Mouse (Mus musculus) hindbrain, embryonic 10.5 days (tissue): ENCODE results near the gene Olfr1496. TPM values are rescaled to one million over a fixed set of nuclear protein-coding genes. Genes with fewer than 3 reads are reported as not detected.
"Not testable (repeated sequence)": the region's sequence is repeated elsewhere in the genome, so short reads cannot be mapped to it uniquely, and the experiment has no call there.

ENCODE experiments used
- DNase-seq: peaks from one replicate; pipeline ENCODE4 v3.0.0-alpha.2; 2017; ENCODE audit warnings: low spot score
- H3K27ac ChIP-seq: fragments of 300-500 bp; sonication (generic); 2 replicates; pipeline ENCODE4 v1.5.1; 2016; ENCODE audit warnings: mild to moderate bottlenecking, moderate library complexity
- H3K27me3 ChIP-seq: fragments of 300-500 bp; sonication (generic); 2 replicates; pipeline ENCODE4 v1.6.1; 2016; ENCODE audit warnings: mild to moderate bottlenecking; ENCODE audit not compliant: poor library complexity, insufficient read depth, severe bottlenecking
- H3K36me3 ChIP-seq: fragments of 300-500 bp; sonication (generic); 2 replicates; pipeline ENCODE4 v1.6.1; 2016; ENCODE audit warnings: mild to moderate bottlenecking, moderate library complexity
- H3K4me1 ChIP-seq: fragments of 300-500 bp; sonication (generic); replicated peaks from 2 replicates; pipeline ENCODE4 v1.6.1; 2016; ENCODE audit warnings: mild to moderate bottlenecking
- H3K4me3 ChIP-seq: fragments of 300-500 bp; sonication (generic); 2 replicates; pipeline ENCODE4 v1.5.1; 2016; ENCODE audit warnings: mild to moderate bottlenecking, moderate library complexity
- H3K9me3 ChIP-seq: fragments of 300-500 bp; sonication (generic); 2 replicates; pipeline ENCODE4 v1.6.1; 2016; ENCODE audit warnings: mild to moderate bottlenecking, moderate library complexity
- WGBS: fragments of 180-500 bp; shearing (Covaris S2); methylation state at CpG from one replicate; pipeline ENCODE4 v1.1.7; 2016; 5-methylcytosine and 5-hydroxymethylcytosine counted together
- polyA plus RNA-seq: library from polyadenylated mRNA; unstranded; fragments of >200 nt; fragmentation: Nextera tagmentation; extraction: Ambion mirVana; gene quantifications from 2 replicates; pipeline ENCODE4 v1.2.1, GENCODE M21; 2016

Gene Olfr1496
- not detected in 2 replicates for polyA plus RNA-seq

DNA sequence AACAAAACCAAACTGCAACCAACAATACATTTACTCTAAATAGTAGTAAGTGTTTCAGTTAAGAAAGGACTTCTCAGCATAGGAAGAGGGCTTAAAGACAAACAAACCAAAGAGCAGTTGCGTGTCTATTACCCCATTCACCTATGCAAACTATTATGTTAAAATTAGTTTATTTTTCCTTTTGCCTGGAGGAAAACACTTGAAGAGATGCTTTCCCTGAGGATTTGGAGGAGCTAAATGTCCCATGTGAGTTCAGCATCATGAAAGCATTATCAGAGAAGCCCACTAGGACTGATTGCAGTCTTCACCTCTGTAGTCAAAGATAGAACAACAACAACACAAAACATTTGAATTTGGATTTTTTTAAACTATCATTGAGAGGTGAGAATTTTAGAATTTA, at the start of gene Olfr1496:
Gene Olfr1496 (plus strand): TSS at position 301 of the 400 bp plus-strand sequence.
- Histone ChIP-seq H3K4me1 (no peaks in the 10 kb centered on the region), H3K27me3 (no peaks in the 10 kb centered on the region), H3K4me3 (no peak within 1 kb of the TSS), H3K27ac (no peak within 1 kb of the TSS), H3K36me3 (no peaks in the 10 kb centered on the region), H3K9me3 (no peaks in the 10 kb centered on the region)
- 88% methylated on average over 1 of the region's 1 CpGs for WGBS
- DNase-seq: no peak

DNA sequence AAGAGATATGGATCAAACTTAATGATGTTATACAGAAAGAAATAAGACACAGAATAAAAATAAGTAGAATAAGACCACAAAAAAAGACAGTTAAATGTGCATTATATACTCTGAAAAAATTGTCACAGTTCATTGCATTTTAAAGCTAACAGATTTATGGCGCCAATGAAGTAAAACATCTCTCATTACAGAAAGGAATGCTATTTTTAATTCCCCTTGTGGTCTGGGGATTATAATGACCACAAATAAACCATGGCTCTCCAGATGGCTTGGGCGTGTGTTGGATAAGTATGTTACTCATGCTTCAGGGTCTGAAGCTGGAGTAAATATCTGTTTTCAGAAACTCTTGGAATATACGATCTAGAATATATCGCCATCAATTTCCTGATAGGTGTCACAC, 38.2 kb upstream of the Olfr1496 start, which contains the start of gene Olfr1494:
Gene Olfr1494 (plus strand): TSS at position 301 of the 400 bp plus-strand sequence.
- Histone ChIP-seq H3K27me3 (no peaks in the 10 kb centered on the region), H3K9me3 (0 out of 2 replicates have a peak, but pooled peaks cover 5% of the 10 kb centered on the region), H3K4me1 (no peaks in the 10 kb centered on the region), H3K4me3 (no peak within 1 kb of the TSS), H3K27ac (no peak within 1 kb of the TSS), H3K36me3 (no peaks in the 10 kb centered on the region)
- no peak for DNase-seq
- WGBS: 92% methylated on average over 4 of the region's 4 CpGs

DNA sequence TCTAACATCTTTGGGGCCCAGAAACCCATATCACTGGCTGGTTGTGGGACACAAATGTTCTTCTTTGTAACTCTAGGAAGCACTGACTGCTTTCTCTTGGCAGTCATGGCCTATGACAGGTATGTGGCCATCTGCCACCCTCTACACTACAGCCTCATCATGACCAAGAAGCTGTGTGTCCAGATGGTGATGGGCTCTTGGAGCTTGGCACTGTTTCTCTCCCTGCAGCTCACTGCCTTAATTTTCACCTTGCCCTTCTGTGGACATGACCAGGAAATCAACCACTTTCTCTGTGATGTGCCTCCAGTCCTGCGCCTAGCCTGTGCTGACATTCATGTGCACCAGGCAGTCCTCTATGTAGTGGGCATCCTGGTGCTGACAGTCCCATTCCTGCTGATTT, 28.3 kb upstream of the Olfr1496 start:
- Histone ChIP-seq H3K4me3 (no peak overlapping the region), H3K9me3 (peaks cover 8% of the 10 kb centered on the region; the same call in 1 of the 2 replicates), H3K4me1 (no peaks in the 10 kb centered on the region), H3K27me3 (no peaks in the 10 kb centered on the region), H3K27ac (no peak overlapping the region), H3K36me3 (no peaks in the 10 kb centered on the region)
- WGBS: 88% methylated on average over 1 of the region's 1 CpGs
- DNase-seq: no peak

DNA sequence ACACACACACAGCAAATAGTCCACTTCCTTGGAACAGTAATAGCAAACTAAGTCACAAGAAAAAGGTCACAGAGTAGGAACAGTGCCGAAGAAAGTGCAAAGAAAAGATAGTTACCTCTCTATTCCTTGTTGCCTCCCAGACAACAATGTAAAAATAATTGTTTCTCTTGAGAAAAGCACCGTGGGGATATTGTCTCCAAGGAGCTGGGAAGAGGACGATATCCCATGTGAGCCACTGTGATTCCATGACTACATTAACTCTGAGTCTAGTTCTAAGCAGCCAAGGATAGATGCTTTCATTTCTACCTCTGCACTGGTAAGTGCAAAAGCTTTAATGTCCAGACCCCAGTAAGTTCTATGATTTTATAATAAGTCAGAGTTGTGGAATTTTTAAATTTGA, 13.4 kb upstream of the Olfr1496 start, which contains the start of gene Olfr1495:
Gene Olfr1495 (plus strand): TSS at position 301 of the 400 bp plus-strand sequence.
- 0 out of 2 replicates have a peak, but pooled peaks cover 8% of the 10 kb centered on the region for H3K9me3 ChIP-seq
- DNase-seq: no peak
- no peaks in the 10 kb centered on the region for H3K27me3 ChIP-seq
- H3K27ac ChIP-seq: no peak within 1 kb of the TSS
- no peak within 1 kb of the TSS for H3K4me3 ChIP-seq
- H3K4me1 ChIP-seq: no peaks in the 10 kb centered on the region
- H3K36me3 ChIP-seq: no peaks in the 10 kb centered on the region
- WGBS: 83% methylated on average over 3 of the region's 3 CpGs

DNA sequence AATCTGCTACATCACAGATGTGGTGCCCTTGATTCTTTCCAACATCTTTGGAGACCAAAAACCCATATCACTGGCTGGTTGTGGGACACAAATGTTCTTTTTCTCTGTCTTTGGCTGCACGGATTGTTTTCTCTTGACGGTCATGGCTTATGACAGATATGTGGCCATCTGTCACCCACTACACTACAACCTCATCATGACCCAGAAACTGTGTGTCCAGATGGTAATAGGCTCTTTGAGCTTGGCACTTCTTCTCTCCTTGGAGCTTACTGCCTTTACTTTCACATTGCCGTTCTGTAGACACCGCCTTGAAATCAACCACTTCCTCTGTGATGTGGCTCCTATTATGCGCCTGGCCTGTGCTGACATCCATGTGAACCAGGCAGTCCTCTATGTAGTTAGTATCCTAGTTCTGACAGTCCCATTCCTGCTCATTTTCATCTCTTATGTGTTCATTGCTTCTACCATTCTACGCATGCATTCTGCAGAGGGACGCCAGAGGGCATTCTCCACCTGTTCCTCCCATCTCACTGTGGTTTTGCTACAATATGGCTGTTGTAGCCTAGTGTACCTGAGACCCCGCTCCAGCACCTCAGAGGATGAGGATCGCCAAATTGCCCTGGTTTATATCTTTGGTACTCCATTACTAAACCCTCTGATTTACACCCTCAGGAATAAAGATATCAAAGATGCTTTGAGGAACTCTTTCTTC, 9.0 kb upstream of the Olfr1496 start:
- no peaks in the 10 kb centered on the region for H3K36me3 ChIP-seq
- 88% methylated on average over 9 of the region's 9 CpGs for whole genome bisulfite sequencing
- no peak overlapping the region for H3K27ac ChIP-seq
- no peak overlapping the region for H3K4me3 ChIP-seq
- H3K9me3 ChIP-seq: 0 out of 2 replicates have a peak, but pooled peaks cover 6% of the 10 kb centered on the region
- H3K27me3 ChIP-seq: no peaks in the 10 kb centered on the region
- DNase-seq: no peak
- H3K4me1 ChIP-seq: no peaks in the 10 kb centered on the region

DNA sequence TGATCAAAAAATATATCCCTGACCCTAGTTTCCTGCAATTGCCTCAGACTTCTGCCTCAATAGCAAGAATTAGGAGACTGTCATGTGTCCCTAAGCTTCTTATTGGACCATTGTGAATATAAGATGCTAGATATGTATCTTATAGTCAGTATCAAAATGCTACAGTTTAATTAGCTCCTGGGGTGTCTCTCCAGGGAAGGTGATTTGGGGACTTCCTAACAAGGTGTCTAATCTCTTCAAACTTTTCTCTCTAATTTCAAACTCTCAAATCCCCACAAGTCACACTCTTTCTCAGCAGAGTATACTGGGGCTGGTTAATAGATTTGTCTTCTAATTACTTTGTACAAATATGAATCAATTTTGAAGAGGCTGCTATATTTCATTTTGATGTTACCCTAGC, 20.4 kb downstream of the Olfr1496 start, which contains the start of gene Olfr1497:
Gene Olfr1497 (minus strand): TSS at position 101 of the 400 bp plus-strand sequence.
- no peak for DNase-seq
- no peaks in the 10 kb centered on the region for H3K9me3 ChIP-seq
- H3K27me3 ChIP-seq: no peaks in the 10 kb centered on the region
- no peak within 1 kb of the TSS for H3K27ac ChIP-seq
- H3K4me3 ChIP-seq: no peak within 1 kb of the TSS
- no peaks in the 10 kb centered on the region for H3K36me3 ChIP-seq
- H3K4me1 ChIP-seq: no peaks in the 10 kb centered on the region

DNA sequence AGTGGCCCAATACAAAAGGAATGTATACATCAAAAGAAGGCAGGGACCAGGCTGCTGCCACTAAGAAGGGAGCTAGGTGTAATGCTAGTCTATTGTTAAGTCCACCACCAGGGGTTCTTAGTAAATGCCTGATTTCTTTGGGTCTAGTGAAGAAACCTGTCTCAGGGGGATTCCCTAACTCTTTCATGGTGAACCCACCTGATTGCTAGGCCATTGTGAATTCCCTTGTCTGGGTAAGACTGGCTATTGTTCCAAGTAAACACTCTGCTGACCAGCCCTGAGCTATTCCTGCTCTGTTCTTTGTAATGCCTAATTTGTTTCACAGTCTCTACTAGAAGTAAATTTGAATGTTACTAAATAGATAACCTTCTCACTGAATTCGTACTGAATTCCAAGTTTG, 27.8 kb downstream of the Olfr1496 start:
- H3K36me3 ChIP-seq, H3K9me3 ChIP-seq, H3K4me1 ChIP-seq, H3K4me3 ChIP-seq, H3K27me3 ChIP-seq, DNase-seq, H3K27ac ChIP-seq: not testable (repeated sequence)
- WGBS: 68% methylated on average over 1 of the region's 1 CpGs

DNA sequence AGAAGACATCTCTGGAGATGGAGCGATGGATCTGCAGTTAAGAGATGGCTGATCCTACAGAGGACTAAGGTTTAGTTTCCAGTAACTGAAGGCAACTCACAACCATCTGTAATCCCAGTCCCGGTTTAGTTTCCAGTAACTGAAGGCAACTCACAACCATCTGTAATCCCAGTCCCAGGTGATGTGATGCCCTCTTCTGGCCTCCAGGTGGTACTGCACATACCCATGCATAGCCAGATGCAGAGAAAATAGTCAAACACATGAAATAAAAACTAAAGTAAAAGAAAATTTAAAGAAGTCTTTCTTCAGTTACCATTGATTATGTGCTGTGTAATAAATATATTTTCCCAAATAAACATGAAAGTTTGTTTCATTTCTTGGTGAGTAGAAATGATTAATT, 35.1 kb downstream of the Olfr1496 start:
- H3K4me1 ChIP-seq: no peaks in the 10 kb centered on the region
- 66% methylated on average over 2 of the region's 2 CpGs for WGBS
- no peak overlapping the region for H3K27ac ChIP-seq

DNA sequence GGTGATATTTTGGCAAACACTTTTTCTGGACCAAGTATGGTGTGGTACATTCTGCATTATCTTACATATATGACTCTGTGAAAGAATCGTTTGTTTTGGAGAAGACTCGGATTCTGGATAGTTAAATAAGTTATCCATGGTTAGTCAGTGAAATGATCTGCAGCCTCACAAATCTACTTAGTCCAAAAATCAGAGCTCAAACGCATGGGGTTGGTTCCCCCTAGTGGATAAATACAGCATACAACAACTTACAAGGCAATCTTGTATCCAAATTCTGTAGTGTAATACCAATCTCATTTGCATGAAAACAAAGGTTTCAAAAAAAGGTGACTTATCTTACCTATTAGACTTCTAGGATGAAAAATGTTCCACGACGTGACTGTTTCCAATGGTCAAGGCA, 41.1 kb downstream of the Olfr1496 start:
- WGBS: 36% methylated on average over 5 of the region's 5 CpGs
- no peak for DNase-seq
- no peaks in the 10 kb centered on the region for H3K4me1 ChIP-seq
- H3K36me3 ChIP-seq: no peaks in the 10 kb centered on the region
- no peaks in the 10 kb centered on the region for H3K9me3 ChIP-seq
- no peak overlapping the region for H3K4me3 ChIP-seq
- H3K27ac ChIP-seq: no peak overlapping the region
- H3K27me3 ChIP-seq: no peaks in the 10 kb centered on the region

More for the DNA sequence above, 35.1 kb downstream of the Olfr1496 start:
- Histone ChIP-seq H3K9me3 (no peaks in the 10 kb centered on the region), H3K36me3 (no peaks in the 10 kb centered on the region), H3K4me3 (no peak overlapping the region), H3K27me3 (no peaks in the 10 kb centered on the region)
- DNase-seq: no peak

DNA sequence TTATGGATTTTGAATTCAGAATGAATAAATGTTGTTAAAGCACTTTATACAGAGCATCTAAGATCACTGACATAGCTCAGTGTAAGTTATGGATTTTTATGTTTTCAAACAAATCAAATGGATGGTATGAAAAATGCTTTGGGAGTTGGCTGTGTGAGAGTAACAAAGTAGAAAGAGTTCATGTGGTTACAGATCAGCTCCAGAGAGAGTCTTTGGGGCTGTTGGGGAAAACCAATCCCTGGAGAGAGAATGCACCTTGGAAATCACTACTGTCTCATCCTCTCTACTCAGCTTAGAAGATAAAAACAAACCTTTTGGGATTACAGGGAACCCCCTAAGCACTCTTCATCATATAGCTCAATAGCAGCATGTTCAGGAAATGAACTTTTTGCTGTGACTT, 41.7 kb downstream of the Olfr1496 start, which contains the start of gene Olfr1499:
Gene Olfr1499 (minus strand): TSS at position 101 of the 400 bp plus-strand sequence.
- Histone ChIP-seq H3K36me3 (no peaks in the 10 kb centered on the region), H3K4me1 (no peaks in the 10 kb centered on the region), H3K27ac (no peak within 1 kb of the TSS), H3K9me3 (no peaks in the 10 kb centered on the region), H3K4me3 (no peak within 1 kb of the TSS), H3K27me3 (no peaks in the 10 kb centered on the region)
- DNase-seq: no peak

DNA sequence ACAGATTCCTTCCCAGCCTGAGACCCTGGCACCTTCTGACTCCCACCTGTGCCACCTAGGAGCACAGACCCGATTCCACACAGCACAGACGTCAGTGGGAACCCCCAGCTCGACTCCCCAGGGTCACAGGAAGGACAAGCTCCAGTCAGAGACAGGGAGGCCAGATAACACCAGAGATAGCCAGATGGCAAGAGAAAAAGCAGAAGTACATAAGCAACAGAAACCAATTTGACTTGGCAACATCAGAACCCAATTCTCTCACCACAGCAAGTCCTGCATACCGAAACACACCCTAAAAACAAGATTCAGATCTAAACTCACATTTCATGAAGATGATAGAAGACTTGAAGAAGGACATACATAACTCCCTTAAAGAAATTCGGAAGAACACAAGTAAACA, 43.2 kb downstream of the Olfr1496 start:
- Histone ChIP-seq H3K4me1 (no peaks in the 10 kb centered on the region), H3K36me3 (no peaks in the 10 kb centered on the region), H3K4me3 (no peak overlapping the region), H3K27me3 (no peaks in the 10 kb centered on the region), H3K27ac (no peak overlapping the region), H3K9me3 (no peaks in the 10 kb centered on the region)
- WGBS: 69% methylated on average over 5 of the region's 5 CpGs
- no peak for DNase-seq

DNA sequence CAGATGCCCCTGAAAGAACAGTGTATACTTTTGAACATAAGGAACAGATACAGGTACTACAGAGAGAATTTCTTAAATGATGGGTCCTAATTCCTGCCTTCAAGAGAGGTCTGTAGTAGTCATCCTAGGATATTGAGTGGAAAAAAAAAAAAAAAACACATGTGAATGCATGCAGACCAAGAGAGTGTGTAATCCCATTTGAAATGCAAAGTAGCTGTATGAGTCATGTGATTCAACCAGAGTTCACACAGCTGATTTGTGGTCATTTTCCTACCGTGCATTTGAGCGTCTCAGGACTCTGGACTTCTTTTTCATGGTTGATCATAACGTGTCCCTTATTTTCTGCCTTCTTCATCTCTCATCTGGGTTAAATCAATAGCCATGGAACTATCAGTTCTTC, 50.8 kb downstream of the Olfr1496 start:
- 82% methylated on average over 3 of the region's 3 CpGs for WGBS
- no peak for DNase-seq
- H3K4me3 ChIP-seq: no peak overlapping the region
- H3K36me3 ChIP-seq: no peaks in the 10 kb centered on the region
- H3K9me3 ChIP-seq: no peaks in the 10 kb centered on the region
- H3K4me1 ChIP-seq: no peaks in the 10 kb centered on the region
- no peak overlapping the region for H3K27ac ChIP-seq
- H3K27me3 ChIP-seq: no peaks in the 10 kb centered on the region

DNA sequence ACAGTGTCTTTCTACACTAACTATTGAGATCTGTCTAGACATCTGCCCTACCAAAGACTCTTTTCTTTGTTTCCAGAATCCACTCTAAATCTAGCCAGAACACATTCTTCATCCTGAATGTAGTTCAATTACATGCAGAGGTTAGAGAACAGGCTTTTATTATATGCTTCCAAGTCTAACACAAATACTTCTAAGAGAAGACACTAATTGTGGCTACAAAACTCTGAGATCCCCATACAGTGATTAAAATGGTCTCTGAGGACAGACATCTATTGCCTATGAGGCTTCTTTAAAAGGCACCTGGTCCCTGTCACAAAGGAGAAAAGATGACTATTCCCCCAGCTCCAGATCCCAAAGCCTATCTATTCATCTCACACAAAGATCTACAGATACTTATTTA, 52.7 kb downstream of the Olfr1496 start, which contains the start of gene Olfr1500:
Gene Olfr1500 (minus strand): TSS at position 101 of the 400 bp plus-strand sequence.
- H3K4me3 ChIP-seq: no peak within 1 kb of the TSS
- H3K4me1 ChIP-seq: no peaks in the 10 kb centered on the region
- no peaks in the 10 kb centered on the region for H3K27me3 ChIP-seq
- DNase-seq: no peak
- no peaks in the 10 kb centered on the region for H3K36me3 ChIP-seq
- H3K27ac ChIP-seq: no peak within 1 kb of the TSS
- H3K9me3 ChIP-seq: no peaks in the 10 kb centered on the region
